Mouse (Mus musculus): ENCODE measurements around the gene Tshz2. TPM values are rescaled to one million over a fixed set of nuclear protein-coding genes. Genes with fewer than 3 reads are reported as not detected.

Gene Tshz2
- polyA plus RNA-seq, 1 experiment from 2014 or later: 32.0 TPM

DNA sequence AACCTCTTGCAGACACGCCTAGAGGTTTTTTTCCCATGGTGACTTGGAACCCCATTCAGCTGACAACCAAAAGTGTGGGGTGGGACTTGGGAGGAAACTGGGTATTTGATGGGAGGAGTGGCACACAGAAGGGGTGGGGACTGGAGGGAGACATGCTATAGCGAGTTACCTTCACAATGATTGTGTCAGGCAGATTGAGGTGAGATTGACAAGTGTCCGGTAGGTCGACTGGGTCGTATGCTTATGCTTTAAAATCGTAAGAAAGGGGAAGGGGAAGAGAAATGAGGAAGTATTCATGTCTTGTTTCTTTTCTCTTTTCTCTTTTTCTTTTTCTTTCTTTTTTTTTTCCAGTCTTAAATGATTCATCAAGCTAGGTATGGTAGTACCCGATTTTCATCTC is 236.7 kb downstream of the Tshz2 start:
- ATAC-seq: no peak
- Histone ChIP-seq H3K9ac (ENCODE audit: low read depth, low read length) (no peak overlapping the region), H3K4me3 (ENCODE audit: low read length) (no peak overlapping the region), H3K4me1 (ENCODE audit: control insufficient read depth, insufficient read depth, low read depth, low read length) (no peaks in the 10 kb centered on the region), H3K27me3 (replicated peaks; ENCODE audit: control insufficient read depth, insufficient read depth, low read length) (no peaks in the 10 kb centered on the region), H3K9me3 (ENCODE audit: control insufficient read depth, low read length) (no peaks in the 10 kb centered on the region), H3K36me3 (ENCODE audit: control insufficient read depth, insufficient read depth, low read length) (no peaks in the 10 kb centered on the region), H3K4me2 (ENCODE audit: low read length) (no peak overlapping the region), H3K27ac (ENCODE audit: low read depth, low read length) (no peak overlapping the region)
- 93% methylated on average over 7 of the region's 7 CpGs for WGBS

DNA sequence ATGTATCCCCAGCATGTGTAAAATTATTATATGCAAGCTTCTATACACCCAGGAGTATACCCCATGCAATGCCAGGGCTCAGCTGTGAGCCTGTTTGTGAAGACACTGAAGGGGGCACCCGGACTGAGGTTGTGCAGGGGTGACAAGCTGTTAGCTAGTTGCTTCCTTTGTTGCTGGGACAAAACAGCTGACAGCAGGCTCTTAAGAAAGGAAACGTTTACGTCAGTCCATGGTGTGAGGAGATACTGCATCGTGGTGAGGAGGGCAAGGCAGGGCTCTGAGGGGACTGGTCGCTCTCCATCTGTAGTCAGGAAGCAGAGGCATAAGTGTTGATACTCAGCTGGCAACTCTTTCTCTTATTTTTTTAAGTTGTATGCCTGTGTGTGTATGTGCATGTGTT is 237.7 kb downstream of the Tshz2 start:
- no peak overlapping the region for H3K27ac ChIP-seq (ENCODE audit: low read depth, low read length)
- 25% methylated on average over 5 of the region's 5 CpGs for WGBS
- no peaks in the 10 kb centered on the region for H3K36me3 ChIP-seq (ENCODE audit: control insufficient read depth, insufficient read depth, low read length)

DNA sequence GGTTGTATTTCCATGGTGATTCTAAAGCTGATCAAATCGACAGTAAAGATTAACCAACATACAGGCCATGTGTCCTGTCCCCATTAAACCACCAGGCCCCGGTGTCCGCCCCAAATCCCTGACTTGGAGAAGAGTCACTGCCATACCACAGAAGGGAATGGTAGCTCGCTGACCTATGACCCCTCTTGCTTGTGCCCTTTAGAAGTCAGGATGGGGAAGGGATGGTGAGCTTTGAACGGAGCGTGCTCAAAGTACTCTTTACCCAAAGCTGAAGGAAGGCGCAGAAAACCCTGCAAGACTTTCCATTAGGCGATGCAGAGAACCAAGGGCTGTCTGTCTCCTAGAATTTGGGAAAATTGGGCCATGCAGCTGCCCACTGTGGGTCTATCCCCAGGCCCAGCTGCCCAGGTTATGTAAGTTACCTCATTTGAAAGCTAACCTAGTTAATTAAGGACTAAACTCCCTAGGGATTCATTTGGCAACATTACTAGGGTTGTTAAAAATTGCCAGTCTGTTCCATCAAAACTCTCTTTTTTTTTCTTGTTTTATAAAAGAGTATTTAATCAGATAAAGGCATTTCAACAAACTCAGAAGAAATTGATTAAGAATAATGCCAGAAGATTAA is 238.7 kb downstream of the Tshz2 start:
- no peaks in the 10 kb centered on the region for H3K27me3 ChIP-seq (replicated peaks; ENCODE audit: control insufficient read depth, insufficient read depth, low read length)
- no peak overlapping the region for H3K4me2 ChIP-seq (ENCODE audit: low read length)
- no peak overlapping the region for H3K4me3 ChIP-seq (ENCODE audit: low read length)
- 85% methylated on average over 8 of the region's 8 CpGs for WGBS
- H3K9me3 ChIP-seq (ENCODE audit: control insufficient read depth, low read length): no peaks in the 10 kb centered on the region
- no peaks in the 10 kb centered on the region for H3K4me1 ChIP-seq (ENCODE audit: control insufficient read depth, insufficient read depth, low read depth, low read length)
- ATAC-seq: no peak
- H3K9ac ChIP-seq (ENCODE audit: low read depth, low read length): no peak overlapping the region
- H3K27ac ChIP-seq (ENCODE audit: low read depth, low read length): no peak overlapping the region
- H3K36me3 ChIP-seq (ENCODE audit: control insufficient read depth, insufficient read depth, low read length): no peaks in the 10 kb centered on the region

More for the DNA sequence above, 237.7 kb downstream of the Tshz2 start:
- no peak for ATAC-seq
- Histone ChIP-seq H3K4me3 (ENCODE audit: low read length) (no peak overlapping the region), H3K27me3 (replicated peaks; ENCODE audit: control insufficient read depth, insufficient read depth, low read length) (no peaks in the 10 kb centered on the region), H3K9me3 (ENCODE audit: control insufficient read depth, low read length) (no peaks in the 10 kb centered on the region), H3K4me2 (ENCODE audit: low read length) (no peak overlapping the region), H3K9ac (ENCODE audit: low read depth, low read length) (no peak overlapping the region), H3K4me1 (ENCODE audit: control insufficient read depth, insufficient read depth, low read depth, low read length) (no peaks in the 10 kb centered on the region)

DNA sequence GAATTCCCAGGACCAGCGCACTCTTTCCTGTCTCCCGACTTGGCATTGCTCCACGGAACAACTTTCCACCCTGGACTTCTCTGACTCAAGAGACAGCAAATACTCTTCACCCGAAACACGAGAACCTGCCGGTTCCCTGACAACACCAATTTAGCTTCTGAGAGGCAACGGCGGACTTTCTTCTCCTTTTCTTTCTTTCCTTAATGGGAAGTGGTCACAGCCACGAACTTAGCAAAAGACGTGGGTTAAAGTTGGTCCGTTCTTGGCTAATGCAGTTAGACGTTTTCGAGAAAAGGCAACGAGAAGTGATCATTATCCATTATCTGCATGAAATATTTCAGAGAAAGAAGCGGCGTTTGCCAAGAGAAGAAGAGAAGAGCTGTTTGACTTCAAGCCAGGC is 240.6 kb downstream of the Tshz2 start:
- no peak overlapping the region for H3K4me2 ChIP-seq (ENCODE audit: low read length)
- no peak overlapping the region for H3K27ac ChIP-seq (ENCODE audit: low read depth, low read length)
- WGBS: 57% methylated on average over 16 of the region's 16 CpGs

DNA sequence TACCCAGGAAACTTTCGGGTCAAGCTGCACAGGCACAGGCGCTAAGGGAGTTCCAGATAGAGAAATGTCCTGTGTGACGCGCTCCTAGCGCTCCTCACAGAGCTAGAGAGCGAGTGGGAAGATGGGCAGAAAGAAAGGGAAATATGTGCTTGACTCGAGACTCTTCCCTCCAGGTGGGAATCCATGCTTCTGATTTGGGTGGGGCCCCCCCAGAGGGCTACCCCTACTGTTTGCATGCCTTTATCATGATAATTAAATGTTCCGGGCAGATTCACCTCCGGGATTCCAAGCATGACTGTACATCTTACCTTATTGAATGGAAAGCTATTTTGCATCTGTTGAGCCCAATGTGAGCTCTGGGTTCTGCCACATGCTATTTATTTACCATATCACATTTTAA is 255.1 kb downstream of the Tshz2 start:
- H3K4me2 ChIP-seq (ENCODE audit: low read length): no peak overlapping the region
- no peaks in the 10 kb centered on the region; the same call in 1 of the 2 replicates for H3K4me1 ChIP-seq (ENCODE audit: control insufficient read depth, insufficient read depth, low read depth, low read length)
- no peaks in the 10 kb centered on the region for H3K36me3 ChIP-seq (ENCODE audit: control insufficient read depth, insufficient read depth, low read length)
- H3K27me3 ChIP-seq (replicated peaks; ENCODE audit: control insufficient read depth, insufficient read depth, low read length): no peaks in the 10 kb centered on the region
- ATAC-seq: no peak
- H3K27ac ChIP-seq (ENCODE audit: low read depth, low read length): no peak overlapping the region
- 66% methylated on average over 9 of the region's 9 CpGs for WGBS
- H3K9me3 ChIP-seq (ENCODE audit: control insufficient read depth, low read length): no peaks in the 10 kb centered on the region
- H3K9ac ChIP-seq (ENCODE audit: low read depth, low read length): no peak overlapping the region
- H3K4me3 ChIP-seq (ENCODE audit: low read length): no peak overlapping the region

More for the DNA sequence above, 240.6 kb downstream of the Tshz2 start:
- no peak for ATAC-seq
- H3K9ac ChIP-seq (ENCODE audit: low read depth, low read length): no peak overlapping the region
- no peaks in the 10 kb centered on the region for H3K9me3 ChIP-seq (ENCODE audit: control insufficient read depth, low read length)
- H3K27me3 ChIP-seq (replicated peaks; ENCODE audit: control insufficient read depth, insufficient read depth, low read length): no peaks in the 10 kb centered on the region
- no peaks in the 10 kb centered on the region for H3K4me1 ChIP-seq (ENCODE audit: control insufficient read depth, insufficient read depth, low read depth, low read length)
- no peaks in the 10 kb centered on the region for H3K36me3 ChIP-seq (ENCODE audit: control insufficient read depth, insufficient read depth, low read length)
- no peak overlapping the region for H3K4me3 ChIP-seq (ENCODE audit: low read length)

DNA sequence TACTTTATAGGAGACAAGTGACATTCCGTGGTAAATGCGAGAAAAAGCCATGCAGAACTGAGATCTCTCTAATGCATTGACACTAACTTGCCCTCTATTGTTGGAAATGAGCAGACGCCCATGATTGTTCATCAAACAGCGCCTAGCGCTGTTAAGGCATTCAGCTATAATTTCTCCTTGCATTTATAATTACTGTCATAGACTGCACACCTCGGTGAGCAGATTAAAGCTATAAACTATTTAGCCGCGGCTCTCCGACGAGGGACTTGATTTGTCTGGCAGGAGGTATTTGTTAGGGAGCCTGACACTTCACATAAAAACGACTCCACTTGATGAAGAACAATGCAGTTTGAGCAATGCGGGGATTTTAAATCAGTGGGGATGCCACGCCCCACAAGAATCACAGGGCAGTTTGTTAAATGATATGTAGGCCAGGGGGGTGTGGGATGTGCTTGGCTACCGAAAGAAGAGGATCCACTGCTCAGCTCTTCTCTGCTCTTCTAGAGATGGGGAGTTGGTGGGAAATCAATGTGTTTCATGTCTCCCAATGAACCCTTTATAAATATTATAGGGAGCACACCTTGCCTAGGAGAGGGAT is 259.7 kb downstream of the Tshz2 start:
- H3K4me1 ChIP-seq (ENCODE audit: control insufficient read depth, insufficient read depth, low read depth, low read length): no peaks in the 10 kb centered on the region; the same call in 1 of the 2 replicates
- no peaks in the 10 kb centered on the region for H3K9me3 ChIP-seq (ENCODE audit: control insufficient read depth, low read length)
- H3K9ac ChIP-seq (ENCODE audit: low read depth, low read length): no peak overlapping the region
- ATAC-seq: 0 out of 2 replicates have a peak, but pooled peaks have one; percentile 16
- peak overlapping the region; percentile 48; the same call in 1 of the 2 replicates for H3K27ac ChIP-seq (ENCODE audit: low read depth, low read length)
- H3K36me3 ChIP-seq (ENCODE audit: control insufficient read depth, insufficient read depth, low read length): no peaks in the 10 kb centered on the region
- WGBS: 22% methylated on average over 14 of the region's 14 CpGs
- H3K4me3 ChIP-seq (ENCODE audit: low read length): no peak overlapping the region
- no peaks in the 10 kb centered on the region for H3K27me3 ChIP-seq (replicated peaks; ENCODE audit: control insufficient read depth, insufficient read depth, low read length)
- H3K4me2 ChIP-seq (ENCODE audit: low read length): peak overlapping the region; percentile 34

DNA sequence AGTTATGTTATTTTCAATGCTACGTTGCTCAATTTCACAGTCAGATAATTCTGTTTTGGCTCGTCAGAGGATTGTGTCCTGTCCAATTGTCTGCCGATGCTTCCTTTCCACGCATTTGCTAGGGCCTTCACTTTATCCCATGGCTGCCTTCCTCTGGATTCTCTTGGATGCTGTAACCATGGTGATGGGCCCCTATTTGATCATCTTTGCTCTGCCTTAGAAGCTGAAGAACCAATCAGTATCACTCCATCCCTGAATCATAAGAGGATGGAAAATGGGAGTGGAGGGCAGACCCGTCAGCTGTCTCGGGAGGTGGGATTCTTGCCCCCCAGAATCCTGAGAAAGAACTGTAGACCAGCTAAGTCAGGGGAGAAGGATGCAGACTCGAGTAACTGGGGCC is 270.1 kb downstream of the Tshz2 start:
- ATAC-seq: 0 out of 2 replicates have a peak, but pooled peaks have one; percentile 50
- H3K27ac ChIP-seq (ENCODE audit: low read depth, low read length): no peak overlapping the region
- WGBS: 51% methylated on average over 7 of the region's 7 CpGs

DNA sequence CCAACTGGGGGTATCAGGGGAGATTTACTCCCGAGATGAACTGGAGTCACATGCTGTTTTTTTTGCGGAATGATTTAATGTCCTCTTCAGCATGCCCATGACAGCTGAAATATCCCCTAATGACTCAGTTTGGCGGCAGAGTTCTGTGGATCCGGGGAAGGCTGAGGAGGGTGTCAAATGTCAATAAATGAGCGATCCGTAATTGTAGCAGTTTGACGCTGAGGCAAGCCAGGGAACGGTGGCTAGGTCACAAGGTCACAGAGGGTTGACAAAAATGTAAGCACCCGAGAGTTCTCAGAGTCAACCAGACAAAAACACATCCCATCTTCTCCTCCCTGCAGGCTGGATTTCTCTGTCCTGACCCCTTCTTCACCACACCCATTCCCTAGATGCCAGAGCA is 273.6 kb downstream of the Tshz2 start:
- H3K4me1 ChIP-seq (ENCODE audit: control insufficient read depth, insufficient read depth, low read depth, low read length): no peaks in the 10 kb centered on the region
- no peak overlapping the region for H3K27ac ChIP-seq (ENCODE audit: low read depth, low read length)
- no peak overlapping the region for H3K9ac ChIP-seq (ENCODE audit: low read depth, low read length)
- no peak overlapping the region for H3K4me3 ChIP-seq (ENCODE audit: low read length)
- H3K9me3 ChIP-seq (ENCODE audit: control insufficient read depth, low read length): no peaks in the 10 kb centered on the region
- H3K4me2 ChIP-seq (ENCODE audit: low read length): no peak overlapping the region
- H3K27me3 ChIP-seq (replicated peaks; ENCODE audit: control insufficient read depth, insufficient read depth, low read length): no peaks in the 10 kb centered on the region
- no peaks in the 10 kb centered on the region for H3K36me3 ChIP-seq (ENCODE audit: control insufficient read depth, insufficient read depth, low read length)
- 13% methylated on average over 9 of the region's 9 CpGs for WGBS
- ATAC-seq: no peak

More for the DNA sequence above, 270.1 kb downstream of the Tshz2 start:
- no peak overlapping the region for H3K9ac ChIP-seq (ENCODE audit: low read depth, low read length)
- H3K36me3 ChIP-seq (ENCODE audit: control insufficient read depth, insufficient read depth, low read length): no peaks in the 10 kb centered on the region
- H3K27me3 ChIP-seq (replicated peaks; ENCODE audit: control insufficient read depth, insufficient read depth, low read length): no peaks in the 10 kb centered on the region
- H3K9me3 ChIP-seq (ENCODE audit: control insufficient read depth, low read length): no peaks in the 10 kb centered on the region
- no peak overlapping the region for H3K4me3 ChIP-seq (ENCODE audit: low read length)
- H3K4me2 ChIP-seq (ENCODE audit: low read length): no peak overlapping the region
- no peaks in the 10 kb centered on the region for H3K4me1 ChIP-seq (ENCODE audit: control insufficient read depth, insufficient read depth, low read depth, low read length)

DNA sequence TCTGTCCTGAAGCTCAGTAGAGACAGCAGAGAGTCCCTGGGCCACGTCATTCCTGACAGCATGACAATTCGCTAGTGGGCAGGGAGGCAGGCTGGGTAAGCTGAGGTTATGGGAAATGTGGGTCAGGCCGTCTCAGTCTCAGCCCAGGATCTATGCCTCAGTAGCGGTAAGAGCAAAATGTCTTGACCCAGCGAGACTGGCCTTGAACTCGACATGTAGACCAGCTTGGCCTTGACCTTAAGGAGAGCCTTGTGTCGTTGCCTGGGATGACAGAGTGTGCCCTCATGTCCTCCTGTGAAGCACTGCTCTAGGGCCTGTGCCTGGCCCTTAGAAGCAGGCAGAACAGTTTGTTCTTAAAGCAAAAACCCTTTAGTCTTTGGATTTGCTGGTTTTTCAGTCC is 275.2 kb downstream of the Tshz2 start:
- H3K4me2 ChIP-seq (ENCODE audit: low read length): no peak overlapping the region
- H3K4me1 ChIP-seq (ENCODE audit: control insufficient read depth, insufficient read depth, low read depth, low read length): no peaks in the 10 kb centered on the region
- no peaks in the 10 kb centered on the region for H3K27me3 ChIP-seq (replicated peaks; ENCODE audit: control insufficient read depth, insufficient read depth, low read length)
- H3K4me3 ChIP-seq (ENCODE audit: low read length): no peak overlapping the region
- no peaks in the 10 kb centered on the region for H3K36me3 ChIP-seq (ENCODE audit: control insufficient read depth, insufficient read depth, low read length)
- no peak overlapping the region for H3K27ac ChIP-seq (ENCODE audit: low read depth, low read length)
- no peak overlapping the region for H3K9ac ChIP-seq (ENCODE audit: low read depth, low read length)
- H3K9me3 ChIP-seq (ENCODE audit: control insufficient read depth, low read length): no peaks in the 10 kb centered on the region
- 90% methylated on average over 7 of the region's 7 CpGs for WGBS
- no peak for ATAC-seq
